Mouse (Mus musculus): Measurements from ENCODE around the gene Doc2a. TPM values are rescaled to one million over a fixed set of nuclear protein-coding genes. Genes with fewer than 3 reads are reported as not detected.

Gene Doc2a
- polyA plus RNA-seq, 1 experiment from 2014 or later, result 1.5 TPM

DNA sequence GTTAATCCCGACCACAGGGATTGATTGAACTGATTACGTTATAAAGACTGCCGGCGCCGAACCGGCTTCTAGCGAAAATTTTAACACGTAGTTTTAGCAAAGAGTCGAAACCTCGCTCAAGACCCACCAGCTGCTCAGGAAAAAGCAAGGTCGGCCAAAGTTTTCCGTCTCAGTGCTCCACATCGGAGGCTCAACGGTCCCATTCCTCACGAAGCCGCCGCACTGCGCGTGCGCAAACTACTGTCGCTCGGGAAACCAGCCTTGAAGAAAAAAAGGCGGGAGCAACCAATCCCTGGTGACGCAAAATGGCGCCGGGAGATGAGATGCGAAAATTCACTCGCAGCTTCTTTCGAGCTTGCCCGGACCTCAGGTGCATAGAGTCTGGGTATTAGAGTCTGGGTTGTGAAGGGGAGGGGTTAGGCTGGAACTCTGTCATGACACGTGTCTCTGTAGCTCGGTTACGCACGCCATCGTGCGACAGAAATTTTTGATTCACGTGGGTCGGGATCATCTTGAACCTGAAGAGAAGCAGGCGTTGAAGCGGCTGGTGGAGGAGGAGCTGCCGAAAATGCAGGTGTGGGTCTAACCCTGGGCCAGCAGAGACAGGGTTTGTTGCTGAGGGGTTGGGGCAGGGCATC lies 15.1 kb downstream of the Doc2a start, which contains the start of gene Ino80e:
TSS of gene Ino80e (minus strand) at position 231 of the 638 bp plus-strand sequence.
- DNase-seq (ENCODE audit: low spot score) (peak; percentile 99), ATAC-seq (replicated peaks; ENCODE audit: insufficient number of reproducible peaks, low FRiP score, low TSS enrichment, low read depth) (peak; percentile 29; the same call in 1 of the 2 replicates)
- Histone ChIP-seq H3K9ac (replicated peaks; ENCODE audit: low read length) (peak within 1 kb of the TSS; percentile 75), H3K4me1 (ENCODE audit: control insufficient read depth, insufficient read depth, low read length) (peaks cover 6% of the 10 kb centered on the region), H3K4me2 (ENCODE audit: low read depth, low read length) (peak within 1 kb of the TSS; percentile 81), H3K9me3 (replicated peaks; ENCODE audit: control insufficient read depth, low read length) (no peaks in the 10 kb centered on the region), H3K36me3 (replicated peaks; ENCODE audit: control insufficient read depth, insufficient read depth, low read depth, low read length) (peaks cover 10% of the 10 kb centered on the region), H3K27ac (replicated peaks; ENCODE audit: low read depth, low read length) (peak within 1 kb of the TSS; percentile 43), H3K4me3 (ENCODE audit: low read depth, low read length) (peak within 1 kb of the TSS; percentile 46), H3K27me3 (ENCODE audit: control insufficient read depth, insufficient read depth, low read length) (no peaks in the 10 kb centered on the region)
- WGBS, result under 1% methylated on average over 41 of the region's 41 CpGs

DNA sequence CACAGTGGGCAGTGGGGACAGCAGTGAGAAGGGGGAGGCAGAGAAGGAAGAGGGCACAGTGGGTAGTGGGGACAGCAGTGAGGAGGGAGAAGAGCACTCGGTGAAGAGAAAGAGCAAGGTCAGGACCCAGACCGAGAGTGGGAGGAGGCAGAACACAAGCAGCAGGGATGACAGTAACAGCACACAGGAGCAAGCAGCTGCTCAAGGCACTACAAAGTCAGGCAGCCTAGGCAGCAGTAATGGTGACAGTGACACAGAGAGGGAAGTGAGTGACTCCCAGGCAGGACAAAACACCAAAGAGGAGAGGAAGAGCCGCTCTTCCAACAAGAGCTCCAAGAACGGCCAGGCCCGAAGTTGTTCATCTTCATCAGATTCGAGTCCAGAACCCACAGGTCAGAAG lies 16.6 kb downstream of the Doc2a start:
- Histone ChIP-seq H3K4me3 (ENCODE audit: low read depth, low read length) (peak overlapping the region; percentile 46), H3K27ac (replicated peaks; ENCODE audit: low read depth, low read length) (no peak overlapping the region), H3K4me2 (ENCODE audit: low read depth, low read length) (peak overlapping the region; percentile 75), H3K36me3 (replicated peaks; ENCODE audit: control insufficient read depth, insufficient read depth, low read depth, low read length) (peaks cover 13% of the 10 kb centered on the region), H3K27me3 (ENCODE audit: control insufficient read depth, insufficient read depth, low read length) (no peaks in the 10 kb centered on the region), H3K9me3 (replicated peaks; ENCODE audit: control insufficient read depth, low read length) (no peaks in the 10 kb centered on the region), H3K4me1 (ENCODE audit: control insufficient read depth, insufficient read depth, low read length) (peaks cover 6% of the 10 kb centered on the region), H3K9ac (replicated peaks; ENCODE audit: low read length) (peak overlapping the region; percentile 75)
- 72% methylated on average over 6 of the region's 6 CpGs for WGBS
- no peak for ATAC-seq (replicated peaks; ENCODE audit: insufficient number of reproducible peaks, low FRiP score, low TSS enrichment, low read depth)
- DNase-seq (ENCODE audit: low spot score), result no peak

DNA sequence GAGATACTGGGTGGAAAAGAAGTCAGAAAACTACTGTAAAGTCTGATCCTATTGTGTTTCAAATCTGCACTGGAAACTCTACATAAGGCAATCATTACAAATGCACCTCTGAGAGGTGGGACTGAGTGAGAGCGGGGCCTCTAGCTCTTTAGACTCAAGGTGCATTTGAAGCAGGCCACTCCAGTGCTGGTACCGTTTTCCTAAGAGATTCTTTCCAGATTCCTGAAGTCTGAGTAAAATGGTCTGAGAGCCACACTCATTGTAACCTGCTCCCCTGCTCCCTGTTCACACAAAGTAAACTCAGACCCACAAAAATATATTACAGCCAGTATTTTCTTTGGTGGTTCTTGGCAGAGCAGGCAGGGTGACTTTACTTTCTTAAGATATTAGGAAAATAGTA lies 20.3 kb downstream of the Doc2a start:
- peaks cover 39% of the 10 kb centered on the region for H3K36me3 ChIP-seq (replicated peaks; ENCODE audit: control insufficient read depth, insufficient read depth, low read depth, low read length)
- ATAC-seq (replicated peaks; ENCODE audit: insufficient number of reproducible peaks, low FRiP score, low TSS enrichment, low read depth) (no peak), DNase-seq (ENCODE audit: low spot score) (no peak)
- H3K4me1 ChIP-seq (ENCODE audit: control insufficient read depth, insufficient read depth, low read length), result peaks cover 6% of the 10 kb centered on the region
- H3K9me3 ChIP-seq (replicated peaks; ENCODE audit: control insufficient read depth, low read length), result no peaks in the 10 kb centered on the region
- H3K4me3 ChIP-seq (ENCODE audit: low read depth, low read length), result no peak overlapping the region
- 94% methylated on average over 2 of the region's 2 CpGs for WGBS
- H3K27me3 ChIP-seq (ENCODE audit: control insufficient read depth, insufficient read depth, low read length), result no peaks in the 10 kb centered on the region
- H3K27ac ChIP-seq (replicated peaks; ENCODE audit: low read depth, low read length), result no peak overlapping the region
- no peak overlapping the region for H3K4me2 ChIP-seq (ENCODE audit: low read depth, low read length)
- H3K9ac ChIP-seq (replicated peaks; ENCODE audit: low read length), result no peak overlapping the region

DNA sequence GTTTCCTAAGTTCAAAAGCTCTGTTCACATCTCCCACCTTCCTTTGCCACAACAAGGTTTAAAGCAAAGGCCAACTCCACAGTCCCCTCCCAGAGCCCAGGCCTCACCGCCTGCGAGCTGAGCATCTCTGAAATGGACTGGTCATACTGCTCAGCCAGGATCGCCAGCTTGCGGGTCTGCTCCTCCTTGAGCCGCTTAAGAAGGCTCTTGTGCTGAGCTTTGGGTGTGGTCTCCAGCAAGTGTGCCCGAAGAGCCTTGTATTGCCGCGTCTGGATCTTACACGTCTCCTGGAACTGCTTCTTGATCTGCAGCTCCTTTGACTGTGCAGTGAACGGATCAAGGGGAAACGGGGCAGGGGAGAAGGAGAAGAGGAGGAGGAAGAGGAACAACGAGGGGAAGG lies 20.8 kb downstream of the Doc2a start:
- Histone ChIP-seq H3K27ac (replicated peaks; ENCODE audit: low read depth, low read length) (no peak overlapping the region), H3K4me3 (ENCODE audit: low read depth, low read length) (no peak overlapping the region), H3K9ac (replicated peaks; ENCODE audit: low read length) (no peak overlapping the region), H3K9me3 (replicated peaks; ENCODE audit: control insufficient read depth, low read length) (no peaks in the 10 kb centered on the region), H3K4me1 (ENCODE audit: control insufficient read depth, insufficient read depth, low read length) (peaks cover 6% of the 10 kb centered on the region), H3K36me3 (replicated peaks; ENCODE audit: control insufficient read depth, insufficient read depth, low read depth, low read length) (peaks cover 44% of the 10 kb centered on the region), H3K27me3 (ENCODE audit: control insufficient read depth, insufficient read depth, low read length) (no peaks in the 10 kb centered on the region), H3K4me2 (ENCODE audit: low read depth, low read length) (no peak overlapping the region)
- ATAC-seq (replicated peaks; ENCODE audit: insufficient number of reproducible peaks, low FRiP score, low TSS enrichment, low read depth) (no peak), DNase-seq (ENCODE audit: low spot score) (no peak)
- 88% methylated on average over 12 of the region's 12 CpGs for WGBS

DNA sequence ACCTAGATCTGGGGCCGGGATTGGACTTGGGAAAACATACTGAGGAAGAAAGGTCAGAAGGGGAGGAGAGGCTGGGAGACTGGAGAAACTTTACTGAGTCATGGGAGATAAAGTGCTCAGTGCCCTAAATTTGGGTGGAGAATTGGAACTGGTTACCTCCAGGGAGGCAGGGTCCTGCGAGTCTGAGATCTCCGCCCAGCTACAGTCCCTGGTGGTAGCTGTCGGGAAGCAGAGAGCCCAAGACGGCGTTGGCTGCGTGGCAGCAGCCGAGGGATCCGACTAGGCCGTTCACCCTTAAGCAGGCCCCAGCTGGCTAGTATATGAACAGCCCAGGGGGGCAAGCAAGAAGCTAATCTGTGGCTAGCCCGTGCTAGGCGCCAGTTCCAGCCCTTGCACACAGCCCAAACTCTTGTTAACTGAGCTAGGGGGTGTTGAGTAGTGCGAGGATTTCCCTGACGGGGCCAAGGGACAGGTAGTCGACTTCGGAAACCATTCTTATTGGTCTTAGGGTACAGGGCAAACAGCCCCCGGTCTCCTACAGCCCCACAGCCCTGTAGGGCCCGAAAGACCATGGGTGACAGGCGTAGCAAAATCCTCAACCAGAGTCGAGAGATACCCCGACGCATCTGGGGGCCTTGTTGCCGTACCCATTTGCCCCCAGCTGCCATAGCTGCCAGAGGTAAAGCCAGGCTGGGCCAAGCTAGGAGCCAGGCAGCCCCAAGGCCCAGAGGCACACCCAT lies 22.7 kb downstream of the Doc2a start:
- no peak for ATAC-seq (replicated peaks; ENCODE audit: insufficient number of reproducible peaks, low FRiP score, low TSS enrichment, low read depth)
- WGBS, result 95% methylated on average over 23 of the region's 23 CpGs
- Histone ChIP-seq H3K4me3 (ENCODE audit: low read depth, low read length) (no peak overlapping the region), H3K9ac (replicated peaks; ENCODE audit: low read length) (no peak overlapping the region), H3K27me3 (ENCODE audit: control insufficient read depth, insufficient read depth, low read length) (no peaks in the 10 kb centered on the region), H3K4me2 (ENCODE audit: low read depth, low read length) (no peak overlapping the region), H3K4me1 (ENCODE audit: control insufficient read depth, insufficient read depth, low read length) (no peaks in the 10 kb centered on the region), H3K36me3 (replicated peaks; ENCODE audit: control insufficient read depth, insufficient read depth, low read depth, low read length) (peaks cover 54% of the 10 kb centered on the region), H3K27ac (replicated peaks; ENCODE audit: low read depth, low read length) (no peak overlapping the region), H3K9me3 (replicated peaks; ENCODE audit: control insufficient read depth, low read length) (no peaks in the 10 kb centered on the region)
- no peak for DNase-seq (ENCODE audit: low spot score)

DNA sequence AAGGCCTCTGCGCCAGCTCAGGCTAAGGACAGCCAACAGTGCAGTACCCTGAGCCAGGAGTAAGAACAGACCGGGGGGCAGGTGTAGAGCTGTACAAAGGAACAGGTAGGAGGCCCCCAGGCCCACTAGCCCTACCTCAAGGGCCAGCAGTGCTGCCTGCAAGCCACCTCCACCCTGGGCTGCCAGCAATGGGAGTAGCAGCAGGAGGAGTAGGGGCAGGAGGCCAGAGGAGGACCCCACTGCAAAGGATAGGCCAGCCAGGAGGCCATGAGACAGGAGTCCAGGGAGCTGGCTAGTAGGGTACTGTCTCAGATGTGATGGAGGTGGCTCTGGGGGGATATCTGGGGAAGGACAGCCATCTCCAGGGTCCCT lies 23.3 kb downstream of the Doc2a start:
- ATAC-seq (replicated peaks; ENCODE audit: insufficient number of reproducible peaks, low FRiP score, low TSS enrichment, low read depth) (no peak; the same call in 1 of the 2 replicates), DNase-seq (ENCODE audit: low spot score) (no peak)
- WGBS, result 85% methylated on average over 2 of the region's 2 CpGs
- Histone ChIP-seq H3K36me3 (replicated peaks; ENCODE audit: control insufficient read depth, insufficient read depth, low read depth, low read length) (peaks cover 54% of the 10 kb centered on the region), H3K9ac (replicated peaks; ENCODE audit: low read length) (no peak overlapping the region), H3K4me1 (ENCODE audit: control insufficient read depth, insufficient read depth, low read length) (no peaks in the 10 kb centered on the region), H3K4me2 (ENCODE audit: low read depth, low read length) (no peak overlapping the region), H3K27me3 (ENCODE audit: control insufficient read depth, insufficient read depth, low read length) (no peaks in the 10 kb centered on the region), H3K27ac (replicated peaks; ENCODE audit: low read depth, low read length) (no peak overlapping the region), H3K9me3 (replicated peaks; ENCODE audit: control insufficient read depth, low read length) (no peaks in the 10 kb centered on the region), H3K4me3 (ENCODE audit: low read depth, low read length) (no peak overlapping the region)

DNA sequence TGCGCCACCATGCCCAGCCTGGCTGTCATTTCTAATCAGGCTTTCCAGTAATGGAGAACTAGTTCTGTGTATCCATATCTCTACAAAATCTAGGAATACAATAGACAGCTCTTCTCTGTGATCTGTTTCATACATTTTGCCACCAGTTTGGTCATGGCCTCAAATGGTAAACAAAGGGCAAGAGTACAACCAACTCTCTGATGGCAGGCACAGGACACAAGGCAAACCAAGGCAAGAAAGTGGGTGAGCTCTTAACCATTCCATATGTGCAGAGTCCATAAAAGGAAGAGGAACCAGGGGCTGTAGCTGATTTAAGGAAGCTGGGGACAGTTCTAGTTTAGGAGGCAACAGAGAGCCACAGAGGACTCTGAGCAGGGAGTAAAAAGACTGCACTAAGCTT lies 30.0 kb downstream of the Doc2a start:
- H3K4me2 ChIP-seq (ENCODE audit: low read depth, low read length), result no peak overlapping the region
- H3K9me3 ChIP-seq (replicated peaks; ENCODE audit: control insufficient read depth, low read length), result no peaks in the 10 kb centered on the region
- no peak for DNase-seq (ENCODE audit: low spot score)
- no peak overlapping the region for H3K9ac ChIP-seq (replicated peaks; ENCODE audit: low read length)
- no peaks in the 10 kb centered on the region for H3K27me3 ChIP-seq (ENCODE audit: control insufficient read depth, insufficient read depth, low read length)
- no peak overlapping the region for H3K27ac ChIP-seq (replicated peaks; ENCODE audit: low read depth, low read length)
- H3K4me3 ChIP-seq (ENCODE audit: low read depth, low read length), result no peak overlapping the region
- no peaks in the 10 kb centered on the region for H3K4me1 ChIP-seq (ENCODE audit: control insufficient read depth, insufficient read depth, low read length)
- H3K36me3 ChIP-seq (replicated peaks; ENCODE audit: control insufficient read depth, insufficient read depth, low read depth, low read length), result peaks cover 19% of the 10 kb centered on the region
- 100% methylated on average over 1 of the region's 1 CpGs for WGBS
- no peak for ATAC-seq (replicated peaks; ENCODE audit: insufficient number of reproducible peaks, low FRiP score, low TSS enrichment, low read depth)

DNA sequence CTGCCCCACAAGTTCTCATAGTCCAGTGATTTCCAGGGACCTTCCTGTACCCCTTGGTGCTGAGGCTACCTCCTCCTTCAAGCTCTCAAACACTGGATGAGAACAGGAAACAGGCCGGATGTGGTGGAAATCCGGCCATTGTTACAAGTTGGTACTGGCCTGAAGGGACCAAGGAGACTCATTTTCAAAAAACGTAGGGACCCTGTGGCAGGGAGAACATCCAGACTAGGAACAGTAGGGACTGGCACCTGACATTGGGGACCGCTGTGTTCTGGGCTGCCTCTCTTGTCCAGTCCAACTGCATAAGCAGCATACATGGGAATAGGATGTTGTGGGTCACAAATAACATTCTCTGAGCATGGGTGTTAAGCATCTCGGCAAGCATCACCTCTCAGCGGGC lies 33.8 kb downstream of the Doc2a start:
- 0 out of 2 replicates have a peak, but pooled peaks cover 3% of the 10 kb centered on the region for H3K4me1 ChIP-seq (ENCODE audit: control insufficient read depth, insufficient read depth, low read length)
- ATAC-seq (replicated peaks; ENCODE audit: insufficient number of reproducible peaks, low FRiP score, low TSS enrichment, low read depth), result no peak
- no peak overlapping the region for H3K4me3 ChIP-seq (ENCODE audit: low read depth, low read length)
- no peaks in the 10 kb centered on the region for H3K9me3 ChIP-seq (replicated peaks; ENCODE audit: control insufficient read depth, low read length)
- H3K4me2 ChIP-seq (ENCODE audit: low read depth, low read length), result no peak overlapping the region
- no peaks in the 10 kb centered on the region for H3K27me3 ChIP-seq (ENCODE audit: control insufficient read depth, insufficient read depth, low read length)
- 81% methylated on average over 6 of the region's 6 CpGs for WGBS
- no peak overlapping the region for H3K27ac ChIP-seq (replicated peaks; ENCODE audit: low read depth, low read length)
- H3K9ac ChIP-seq (replicated peaks; ENCODE audit: low read length), result no peak overlapping the region
- peaks cover 3% of the 10 kb centered on the region for H3K36me3 ChIP-seq (replicated peaks; ENCODE audit: control insufficient read depth, insufficient read depth, low read depth, low read length)
- no peak for DNase-seq (ENCODE audit: low spot score)
